Mouse (Mus musculus) embryo, embryonic 10 days (tissue): ENCODE results near the gene Dmp1.

Experiments
- DNase-seq: peaks from one replicate; pipeline ENCODE4 v3.0.0-alpha.2; 2015; ENCODE audit warnings: low spot score

The Dmp1 gene

DNA sequence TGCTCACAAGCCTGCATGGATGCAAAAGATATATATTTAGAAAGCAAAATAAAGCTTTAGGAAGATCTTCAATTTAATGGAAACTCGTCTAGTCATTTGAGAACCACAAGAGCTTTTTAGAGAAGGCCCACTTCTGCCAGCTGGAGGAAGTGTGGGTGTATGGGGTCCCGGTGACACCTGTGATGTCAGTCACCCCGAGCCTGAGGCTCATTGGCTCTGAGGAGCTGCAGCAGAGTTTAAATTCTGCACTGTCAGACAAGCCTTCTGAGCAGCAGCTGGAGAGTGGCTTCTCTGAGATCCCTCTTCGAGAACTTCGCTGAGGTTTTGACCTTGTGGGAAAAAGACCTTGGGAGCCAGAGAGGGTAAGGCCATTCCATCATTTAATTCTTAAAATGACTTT lies at the start of gene Dmp1:
Gene Dmp1, plus strand, starts transcription at position 263 of the 400 bp plus-strand sequence.
- DNase-seq: no peak

DNA sequence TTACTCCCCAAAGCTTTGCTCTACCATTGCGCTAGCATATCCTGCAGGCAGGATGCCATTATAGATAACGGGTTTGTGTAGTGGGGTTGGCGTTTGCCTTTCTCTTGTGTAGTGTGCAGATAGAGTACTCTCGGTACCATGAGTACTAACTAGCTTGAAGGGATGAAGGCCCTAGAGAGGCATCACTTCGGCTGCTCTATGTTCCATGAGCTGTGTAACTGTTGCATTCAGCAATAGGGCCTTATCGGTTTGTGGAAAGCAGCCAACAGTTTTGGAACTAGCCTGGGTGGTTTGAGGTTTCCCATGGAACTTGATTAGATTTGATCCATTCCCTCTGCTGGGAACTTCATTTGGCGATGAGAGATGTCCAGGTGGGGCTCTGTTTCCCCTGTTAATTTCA lies 44.7 kb upstream of the Dmp1 start:
- DNase-seq: no peak

DNA sequence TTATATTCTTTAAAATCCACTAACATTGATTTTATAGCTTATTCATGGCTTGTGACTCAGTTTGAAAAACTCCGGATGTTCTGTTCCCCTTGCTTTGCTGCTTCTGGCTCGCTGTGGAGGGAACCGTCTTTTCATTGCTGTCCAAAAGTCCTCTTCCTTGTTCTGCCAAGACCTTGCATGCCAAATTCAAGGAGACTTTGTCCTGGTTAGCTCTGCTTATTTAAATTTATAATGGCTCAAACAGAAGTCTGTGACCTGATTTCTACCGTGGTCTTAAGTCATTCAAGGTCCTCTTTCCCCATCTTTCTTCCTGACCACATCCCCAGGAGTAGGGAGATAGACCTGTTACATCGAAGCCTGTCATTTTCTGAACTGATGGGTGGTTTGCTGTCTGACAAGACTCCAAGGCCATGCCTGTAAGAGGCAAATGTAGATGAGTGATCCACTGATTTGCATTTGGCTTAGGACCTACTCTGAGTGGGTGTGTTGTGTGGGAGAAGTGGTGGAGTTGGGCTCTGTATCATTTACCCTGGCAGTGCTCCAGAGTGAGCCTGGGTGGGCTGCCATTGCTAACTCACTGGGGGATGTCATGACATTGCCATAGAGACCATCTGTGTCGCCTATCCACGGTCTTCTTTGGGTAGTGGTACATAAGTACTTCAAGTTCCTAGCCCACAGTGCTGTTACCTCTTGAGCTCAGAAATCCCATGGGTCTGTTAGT lies 43.9 kb upstream of the Dmp1 start:
- no peak for DNase-seq

DNA sequence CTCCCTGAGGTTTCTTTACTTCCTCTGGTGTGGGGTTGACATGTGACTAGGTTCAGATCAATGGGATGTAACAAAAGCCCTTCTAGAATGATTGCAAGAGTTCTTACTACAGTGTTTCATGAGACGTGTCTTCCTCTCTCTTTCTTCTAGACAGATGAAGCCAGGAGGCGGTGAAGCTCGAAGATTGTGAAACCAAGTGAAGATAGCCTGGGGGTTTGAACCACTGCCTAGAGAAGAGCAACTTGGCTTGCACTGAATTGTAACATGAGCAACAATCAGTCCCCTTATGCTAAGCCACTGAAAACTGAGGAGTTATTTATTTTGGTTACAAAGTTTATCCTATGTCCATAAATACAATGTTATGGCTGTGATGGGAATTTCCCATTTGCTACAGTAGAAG lies 41.8 kb upstream of the Dmp1 start:
- no peak for DNase-seq

DNA sequence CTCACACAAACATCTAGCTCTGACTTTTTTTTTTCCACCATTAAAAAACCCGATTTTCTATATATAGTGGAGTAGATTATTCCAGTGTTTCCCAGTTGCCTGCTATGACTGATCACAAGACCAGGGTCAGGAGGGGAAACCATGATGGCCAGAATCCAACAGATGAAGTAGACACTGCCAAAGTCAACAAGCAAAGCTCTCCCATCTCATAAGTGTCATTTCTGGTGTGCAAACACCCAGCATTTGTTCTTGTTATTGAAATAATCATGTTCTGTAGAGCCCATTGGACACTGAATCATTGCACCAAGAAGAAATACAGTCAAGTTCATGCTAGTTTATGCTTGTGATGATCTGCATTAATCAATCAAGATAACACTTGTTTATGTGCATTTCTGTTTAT lies 41.0 kb upstream of the Dmp1 start:
- no peak for DNase-seq

DNA sequence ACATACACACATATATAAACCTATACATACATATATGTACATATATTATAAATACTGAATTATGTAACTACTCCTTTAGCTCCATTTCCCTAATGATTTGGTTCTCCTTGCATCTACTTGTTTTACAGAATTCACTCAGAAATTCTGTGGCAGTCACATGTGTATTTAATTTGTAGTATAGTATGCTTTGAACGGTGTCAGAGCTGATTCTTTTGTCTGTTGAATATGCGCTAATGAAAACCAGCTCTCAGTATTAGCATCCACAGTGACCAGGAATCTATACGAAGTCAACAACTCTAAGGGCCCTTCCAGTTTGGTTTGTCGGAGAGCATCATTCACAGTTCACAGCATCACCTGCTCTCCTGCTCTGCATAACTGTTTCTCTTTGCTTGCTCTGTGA lies 38.9 kb upstream of the Dmp1 start:
- no peak for DNase-seq

DNA sequence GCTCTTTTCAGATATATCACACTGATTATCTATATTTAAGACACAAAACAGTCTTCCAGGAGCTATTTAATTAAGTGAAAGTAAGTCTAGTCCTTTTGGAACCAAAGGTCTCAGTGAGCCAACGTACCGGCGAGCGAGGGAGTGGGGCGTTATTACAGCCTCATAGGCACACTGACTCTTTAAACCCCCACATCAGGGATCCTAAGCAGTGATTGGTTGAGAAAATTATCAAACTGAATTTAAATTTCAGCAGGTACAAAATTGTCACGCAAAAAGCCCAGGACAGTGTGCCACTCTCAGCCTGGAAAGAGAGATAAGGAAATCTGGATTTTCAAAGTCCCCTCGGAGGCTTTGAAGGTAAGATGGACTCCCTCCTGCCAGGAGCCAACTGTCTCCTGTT lies 32.0 kb upstream of the Dmp1 start, which contains the start of gene Dspp:
Gene Dspp, plus strand, starts transcription at position 301 of the 400 bp plus-strand sequence.
- DNase-seq: no peak

DNA sequence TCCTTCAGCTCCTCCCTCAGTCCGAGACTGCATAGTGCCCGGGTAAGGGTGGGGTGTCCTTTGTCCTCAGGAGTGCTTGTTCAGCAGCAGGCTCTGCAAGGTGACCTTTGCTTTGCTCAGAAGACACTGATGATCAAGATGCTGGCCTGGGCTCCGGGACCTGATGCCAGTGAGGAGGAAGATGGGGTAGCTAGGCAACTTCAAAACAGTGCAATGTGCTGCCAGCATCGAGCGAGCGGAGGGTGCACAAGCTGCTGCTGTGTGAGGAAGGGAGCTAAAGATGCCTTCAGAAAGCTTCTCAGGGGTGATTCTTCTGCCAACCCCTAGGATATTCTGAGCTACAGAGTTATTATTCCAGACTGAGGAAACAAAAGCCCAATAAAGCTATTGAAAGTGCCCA lies 29.3 kb upstream of the Dmp1 start:
- DNase-seq: no peak

DNA sequence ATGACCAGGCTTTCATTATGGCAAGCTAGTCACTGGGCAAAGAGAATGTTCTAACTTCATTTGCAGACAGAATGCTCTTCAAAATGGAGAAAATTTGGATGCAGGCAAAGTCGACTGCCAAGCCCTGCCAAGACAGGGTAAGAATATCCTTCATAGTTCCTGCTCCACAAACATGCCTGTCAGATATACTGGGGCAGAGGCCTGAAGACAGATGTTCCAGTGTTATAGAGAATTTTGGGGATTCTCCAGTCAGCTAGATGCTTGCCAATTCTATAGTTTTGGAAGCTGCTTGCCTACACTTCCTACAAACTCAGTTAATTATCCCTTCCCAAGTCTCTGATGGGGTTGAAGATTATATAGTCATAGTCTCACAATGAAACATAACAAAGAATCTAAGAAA lies 18.7 kb upstream of the Dmp1 start:
- DNase-seq: no peak

DNA sequence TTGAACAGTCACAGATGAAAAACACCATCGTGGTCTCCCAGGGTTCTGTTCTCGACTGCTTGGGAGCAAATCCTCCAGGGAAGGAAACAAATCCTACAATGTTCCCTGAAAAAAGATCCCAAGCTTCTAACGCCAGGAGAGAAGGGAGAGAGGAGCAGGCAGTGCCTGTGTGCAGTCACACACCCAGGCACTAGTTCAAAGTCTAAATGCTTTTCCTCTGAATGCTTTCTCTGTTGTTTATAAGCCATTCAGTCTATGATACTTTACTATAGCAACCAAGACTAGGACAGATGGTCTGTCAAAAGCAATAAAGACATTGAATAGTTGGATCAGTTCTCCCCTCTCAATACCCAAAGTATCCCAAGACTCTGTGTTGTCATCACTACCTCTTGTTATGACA lies 15.1 kb upstream of the Dmp1 start:
- DNase-seq: no peak

DNA sequence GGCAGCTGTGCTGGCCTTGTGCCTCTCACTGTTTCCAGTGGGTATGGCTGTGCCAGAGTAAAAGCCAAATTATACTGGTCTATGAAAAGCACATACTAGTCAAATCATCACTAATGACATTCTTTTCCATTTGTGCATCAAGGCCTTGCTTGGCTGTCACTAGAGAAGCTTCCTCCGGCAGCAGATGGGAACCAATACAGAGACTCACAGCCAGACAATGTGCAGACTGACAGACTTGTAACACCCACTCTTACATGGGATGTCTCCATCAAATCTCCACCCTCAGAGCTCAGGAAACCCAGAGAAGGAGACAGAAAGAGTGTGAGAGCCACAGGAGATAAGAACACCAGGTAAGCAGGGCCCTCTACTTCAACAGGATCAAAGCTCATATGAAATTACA lies 7.3 kb upstream of the Dmp1 start:
- DNase-seq: no peak

DNA sequence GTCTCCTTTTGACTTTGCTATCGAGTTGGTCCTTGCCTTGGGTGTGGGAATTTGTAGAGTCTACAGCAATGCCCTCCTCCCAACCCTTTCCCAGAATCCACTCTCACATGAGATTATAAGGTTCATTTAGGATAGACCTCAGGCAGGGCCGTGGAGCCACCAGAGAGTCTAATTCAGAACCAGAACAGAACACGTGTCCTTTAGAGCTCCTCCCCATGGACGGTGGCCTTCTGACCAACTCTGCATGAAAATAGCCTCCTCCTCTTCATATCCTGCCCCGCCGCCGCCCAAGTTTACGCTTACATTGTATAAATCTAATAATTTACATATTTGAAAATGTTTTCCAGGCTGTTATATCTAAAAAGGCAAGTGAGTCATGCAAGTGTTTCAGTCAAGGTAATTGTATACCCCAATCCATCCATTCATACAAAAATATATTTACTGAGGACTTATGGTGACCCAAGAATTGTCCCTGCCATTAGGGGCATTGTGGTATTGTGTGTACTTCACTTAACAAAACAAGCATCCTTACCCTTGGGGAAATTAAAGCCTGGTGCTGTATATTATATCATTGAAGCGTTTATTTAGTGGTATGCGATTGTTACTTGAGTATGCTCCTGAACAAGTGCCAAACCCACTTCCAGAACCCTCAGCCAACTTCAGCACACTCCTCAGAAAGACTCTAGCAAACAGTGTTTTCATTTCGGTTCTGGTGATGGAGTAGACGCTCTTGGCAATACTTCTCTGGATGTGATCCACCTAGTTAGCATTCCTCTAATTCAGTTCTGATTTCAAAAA lies 1.1 kb upstream of the Dmp1 start:
- DNase-seq: no peak

DNA sequence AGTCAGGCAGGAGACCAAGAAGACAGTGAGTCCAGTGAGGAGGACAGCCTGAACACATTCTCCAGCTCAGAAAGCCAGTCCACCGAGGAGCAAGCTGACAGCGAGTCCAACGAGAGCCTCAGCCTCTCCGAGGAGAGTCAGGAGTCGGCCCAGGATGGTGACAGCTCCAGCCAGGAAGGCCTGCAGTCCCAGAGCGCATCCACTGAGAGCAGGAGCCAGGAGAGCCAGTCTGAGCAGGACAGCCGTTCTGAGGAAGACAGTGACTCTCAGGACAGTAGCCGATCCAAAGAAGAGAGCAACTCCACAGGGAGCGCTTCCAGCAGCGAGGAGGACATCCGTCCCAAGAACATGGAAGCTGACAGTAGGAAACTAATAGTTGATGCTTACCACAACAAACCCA lies 10.1 kb downstream of the Dmp1 start:
- no peak for DNase-seq

DNA sequence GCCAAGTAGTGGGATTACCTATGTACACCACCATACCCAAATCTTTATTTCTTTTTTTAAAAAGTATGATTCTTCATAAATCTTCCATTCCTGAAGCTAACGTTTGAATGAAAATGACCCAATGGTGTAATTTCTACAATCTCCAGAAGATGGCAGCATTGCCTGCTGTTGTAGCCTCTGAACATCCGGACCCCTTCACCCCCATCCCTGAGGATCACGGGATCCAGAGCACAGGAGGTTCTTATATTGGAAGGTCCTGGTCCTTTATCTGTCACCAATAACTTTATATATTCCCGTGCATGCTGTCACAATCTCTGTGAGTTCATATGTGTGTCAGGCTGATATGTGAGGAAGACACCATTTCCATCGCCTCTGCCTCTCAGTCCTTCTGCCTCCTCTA lies 16.5 kb downstream of the Dmp1 start:
- peak; percentile 70 for DNase-seq

DNA sequence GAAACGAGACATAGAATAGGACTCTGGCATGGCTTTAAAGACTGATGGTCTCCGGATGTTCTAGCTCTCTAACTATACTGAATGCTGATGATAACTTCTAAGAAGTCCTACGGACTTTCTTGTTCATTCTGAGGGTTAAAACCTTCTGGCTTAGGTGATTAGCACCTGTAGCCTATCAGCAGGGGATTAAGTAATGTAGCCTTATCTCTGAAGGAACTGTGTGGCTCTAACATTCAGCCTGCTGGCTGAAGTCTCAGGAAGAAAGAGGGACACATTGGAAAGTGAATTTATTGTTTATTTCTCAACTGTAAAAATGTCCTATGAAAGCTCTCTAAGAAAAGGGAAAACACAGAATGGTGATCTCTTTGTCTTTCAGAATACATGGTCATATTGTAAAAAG lies 21.9 kb downstream of the Dmp1 start:
- no peak for DNase-seq

DNA sequence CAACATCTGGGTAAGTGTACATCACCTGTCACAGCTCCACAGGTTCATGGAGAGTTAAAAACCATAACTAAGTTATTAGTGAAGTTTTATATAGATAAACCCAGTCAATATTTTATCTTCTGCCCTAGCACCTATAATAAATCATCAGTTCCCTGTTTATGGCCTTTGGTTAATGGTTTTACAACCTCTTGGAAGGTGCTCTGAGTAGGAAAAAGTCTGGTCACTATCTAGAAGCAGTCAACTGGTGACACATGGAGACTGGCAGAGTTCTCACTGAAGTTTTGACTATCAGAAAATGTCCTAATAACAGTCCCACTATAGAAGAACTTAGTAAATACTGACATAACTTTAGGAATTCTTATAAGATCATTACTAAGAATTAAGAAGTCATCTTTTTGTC lies 22.3 kb downstream of the Dmp1 start:
- DNase-seq: no peak

DNA sequence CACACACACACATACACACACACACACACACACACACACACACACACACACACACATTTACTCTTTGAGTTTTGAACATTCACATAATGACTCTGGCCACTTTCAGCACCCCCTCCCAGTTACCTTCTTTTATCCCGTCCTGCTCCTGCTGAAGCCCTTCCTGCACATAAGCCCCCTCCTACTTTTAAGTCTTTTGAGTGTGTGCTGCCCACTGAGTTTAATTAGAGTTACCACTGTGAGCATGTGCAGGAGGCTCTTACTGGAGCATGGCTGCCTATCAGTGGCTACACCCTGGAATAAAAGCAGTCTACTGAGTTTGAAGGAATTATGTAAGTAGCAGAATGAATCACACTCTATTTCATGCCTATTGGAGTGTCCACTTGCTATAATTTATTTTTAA lies 26.1 kb downstream of the Dmp1 start:
- DNase-seq: no peak

DNA sequence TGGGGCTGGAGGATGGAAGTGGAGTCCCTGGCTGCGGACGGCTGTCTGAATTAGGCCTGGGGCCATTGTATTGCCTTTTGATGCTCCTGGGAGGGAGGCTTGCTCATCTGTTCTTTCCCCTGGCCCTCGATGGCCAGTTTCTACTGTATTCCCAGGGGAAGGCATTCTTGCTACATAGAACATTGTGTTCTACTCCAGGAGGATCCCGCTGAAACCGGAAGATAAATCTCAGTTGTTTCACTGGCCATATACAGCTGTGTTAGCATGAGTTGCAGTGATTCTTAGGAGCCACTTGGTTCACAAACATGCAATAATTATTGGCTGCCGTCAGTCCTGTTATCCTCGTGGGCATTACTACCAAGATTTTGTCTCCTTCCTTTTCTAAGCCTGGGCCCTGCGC lies 34.3 kb downstream of the Dmp1 start:
- DNase-seq: no peak

DNA sequence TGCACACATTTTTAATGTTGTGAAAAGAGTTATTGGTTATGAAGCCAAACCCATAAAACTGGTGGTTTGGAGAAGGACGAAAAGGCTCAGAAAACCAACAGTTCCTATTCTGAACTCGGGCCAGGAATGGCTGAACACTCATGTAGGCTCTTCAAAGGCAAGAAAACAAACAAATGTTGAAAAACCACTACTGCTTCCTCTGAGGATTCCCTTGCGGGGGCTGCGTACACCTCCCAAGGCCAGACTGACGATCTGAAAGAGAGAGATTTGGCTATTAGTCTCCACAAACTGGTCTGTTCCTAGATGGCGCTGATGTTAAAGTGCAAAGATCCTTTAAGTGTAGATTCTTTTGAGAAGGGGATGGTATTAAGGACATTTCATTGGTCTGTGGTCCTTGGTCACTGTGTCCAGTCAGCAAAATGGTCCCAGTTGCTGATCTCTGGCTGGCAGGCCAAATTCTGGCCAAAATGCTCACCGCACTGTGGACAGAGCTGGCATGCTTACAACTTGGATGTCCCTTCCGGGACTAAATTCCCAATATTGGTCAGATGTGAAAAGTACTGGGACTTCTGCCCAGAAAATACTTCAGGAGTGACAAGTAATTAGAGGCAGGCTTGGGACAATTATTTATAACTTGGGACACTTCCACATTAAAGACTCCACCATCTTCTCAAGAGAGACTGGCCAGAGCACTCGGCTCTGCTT lies 37.4 kb downstream of the Dmp1 start:
- DNase-seq: no peak

DNA sequence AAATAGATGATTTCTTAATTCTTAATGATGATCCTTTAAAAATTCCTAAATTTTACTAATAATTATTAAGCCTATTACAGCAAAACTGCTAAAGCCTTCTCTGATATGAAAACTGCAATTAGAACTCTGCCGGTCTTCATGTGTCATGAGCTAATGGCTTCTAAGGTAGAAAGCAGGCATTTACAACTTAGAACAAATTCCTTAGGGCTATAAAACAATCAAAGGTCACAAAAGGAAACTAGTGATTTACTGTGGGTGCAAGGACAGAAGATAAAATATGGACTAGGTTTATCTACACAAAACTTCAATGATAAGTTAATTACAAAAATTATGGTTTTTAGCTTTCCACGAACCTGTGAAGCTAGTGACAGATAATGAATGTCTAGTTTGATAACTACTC lies 41.8 kb downstream of the Dmp1 start:
- no peak for DNase-seq

DNA sequence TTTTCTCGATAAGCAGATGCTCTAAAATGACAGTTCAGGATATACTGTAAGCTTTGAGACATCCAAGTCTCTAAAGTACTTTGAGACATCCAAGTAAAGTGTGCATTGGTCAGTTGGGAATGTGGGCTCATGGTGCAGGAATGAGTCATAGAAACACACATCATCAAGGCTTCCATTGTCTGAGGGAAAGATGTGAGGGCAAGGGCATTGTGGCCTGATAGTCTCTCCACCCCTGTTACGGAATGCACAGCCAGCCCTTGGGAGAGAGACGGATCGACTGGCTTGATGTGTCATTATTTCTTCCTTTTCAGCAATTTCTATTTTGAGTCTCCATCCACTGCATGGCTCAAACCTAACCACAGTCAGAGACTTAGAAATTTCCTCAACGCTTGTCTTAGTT lies 49.4 kb downstream of the Dmp1 start:
- no peak for DNase-seq

DNA sequence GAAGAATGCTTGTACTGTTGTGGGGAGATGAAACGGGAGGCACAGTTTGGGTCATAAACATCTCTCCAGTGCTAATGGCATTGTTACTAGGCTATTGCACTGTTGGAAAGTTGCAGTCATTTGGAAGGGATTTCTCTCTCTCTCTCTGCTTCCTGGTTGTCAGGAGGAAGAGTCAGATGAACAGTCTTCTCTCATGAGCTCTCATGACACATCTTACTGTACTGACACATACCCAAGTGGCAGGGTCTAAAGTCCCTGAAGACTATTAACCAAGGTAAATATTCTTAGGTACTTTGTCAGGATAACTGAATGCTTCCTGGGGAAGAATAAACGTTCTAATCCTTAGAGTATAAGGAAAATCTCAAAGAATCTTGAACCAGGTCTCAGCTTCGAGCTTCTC lies 54.2 kb downstream of the Dmp1 start:
- no peak for DNase-seq

DNA sequence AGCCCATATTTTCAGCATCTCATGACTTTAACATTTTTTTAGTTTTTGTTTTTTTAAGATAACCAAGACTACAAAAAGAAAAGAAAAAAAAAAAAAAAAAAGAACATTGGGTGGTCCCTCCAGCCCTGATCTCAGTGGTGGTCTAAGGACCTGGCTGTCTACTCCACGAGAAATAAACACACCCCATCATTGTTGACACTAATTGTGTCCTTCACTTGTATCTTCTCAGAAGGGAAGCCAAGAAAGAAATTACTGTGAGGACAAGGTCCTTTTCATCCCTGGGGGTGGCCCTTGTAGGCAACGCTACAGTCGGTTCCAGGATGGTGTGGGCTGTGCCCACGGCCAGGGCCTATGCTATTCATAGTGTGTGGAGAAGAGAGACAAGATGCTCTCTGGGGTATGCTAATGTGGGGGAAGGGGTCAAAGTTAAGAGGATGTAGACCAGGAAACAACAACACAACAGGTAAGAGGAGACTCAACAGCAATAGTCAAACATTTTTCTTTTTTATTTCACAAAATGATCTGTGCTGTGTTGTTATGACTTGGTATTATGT lies 59.6 kb downstream of the Dmp1 start:
- DNase-seq: no peak
